Mouse (Mus musculus) midbrain, embryonic 12.5 days (tissue): ENCODE measurements around the gene Crtc2. TPM values are rescaled to one million over a fixed set of nuclear protein-coding genes. Genes with fewer than 3 reads are reported as not detected.

ENCODE experiments used
- ATAC-seq: fragments of 200-750 bp; cut with Nextera tagmentation; 2 replicates; pipeline ENCODE4 v1.8.0; 2017; ENCODE audit warnings: low read depth, moderate TSS enrichment, moderate library complexity; ENCODE audit not compliant: low FRiP score
- H3K27ac ChIP-seq: fragments of 300-500 bp; sonication (generic); replicated peaks from 2 replicates; pipeline ENCODE4 v1.5.1; 2016; ENCODE audit warnings: mild to moderate bottlenecking
- H3K27me3 ChIP-seq: fragments of 300-500 bp; sonication (generic); 2 replicates; pipeline ENCODE4 v1.6.1; 2016; ENCODE audit warnings: mild to moderate bottlenecking
- H3K36me3 ChIP-seq: fragments of 300-500 bp; sonication (generic); 2 replicates; pipeline ENCODE4 v1.6.1; 2016
- H3K4me1 ChIP-seq: fragments of 300-500 bp; sonication (generic); 2 replicates; pipeline ENCODE4 v1.6.1; 2016
- H3K4me2 ChIP-seq: fragments of 300-500 bp; sonication (generic); replicated peaks from 2 replicates; pipeline ENCODE4 v1.6.1; 2016; ENCODE audit warnings: mild to moderate bottlenecking, moderate library complexity
- H3K4me3 ChIP-seq: fragments of 300-500 bp; sonication (generic); 2 replicates; pipeline ENCODE4 v1.5.1; 2016; ENCODE audit warnings: mild to moderate bottlenecking
- H3K9ac ChIP-seq: fragments of 300-500 bp; sonication (generic); replicated peaks from 2 replicates; pipeline ENCODE4 v1.6.1; 2016; ENCODE audit warnings: mild to moderate bottlenecking, moderate library complexity
- H3K9me3 ChIP-seq: fragments of 300-500 bp; sonication (generic); 2 replicates; pipeline ENCODE4 v1.6.1; 2016; ENCODE audit warnings: mild to moderate bottlenecking
- WGBS: fragments of 180-500 bp; shearing (Covaris S2); methylation state at CpG from one replicate; pipeline ENCODE4 v1.1.7; 2016; 5-methylcytosine and 5-hydroxymethylcytosine counted together
- polyA plus RNA-seq: library from polyadenylated mRNA; unstranded; fragments of >200 nt; fragmentation: Nextera tagmentation; extraction: Ambion mirVana; gene quantifications from 2 replicates; pipeline ENCODE4 v1.2.1, GENCODE M21; 2016

Crtc2 gene
- polyA plus RNA-seq, 1 experiment from 2014 or later: 21.5 TPM

GRCm38 (mm10) chr3:90220531-90220951 is 33.4 kb upstream of the Crtc2 start:
- no peaks in the 10 kb centered on the region for H3K9me3 ChIP-seq
- H3K4me2 ChIP-seq: peak overlapping the region; percentile 68
- ATAC-seq: peak; percentile 73
- no peaks in the 10 kb centered on the region for H3K27me3 ChIP-seq
- peaks cover 20% of the 10 kb centered on the region for H3K4me1 ChIP-seq
- peak overlapping the region; percentile 69 for H3K27ac ChIP-seq
- peak overlapping the region; percentile 45 for H3K4me3 ChIP-seq
- 0 out of 2 replicates have a peak, but pooled peaks cover 5% of the 10 kb centered on the region for H3K36me3 ChIP-seq
- peak overlapping the region; percentile 48 for H3K9ac ChIP-seq
- WGBS: under 1% methylated on average over 20 of the region's 20 CpGs

- peak overlapping the region; percentile 48 for H3K9ac ChIP-seq
- peaks cover 20% of the 10 kb centered on the region for H3K4me1 ChIP-seq
- H3K4me3 ChIP-seq: peak overlapping the region; percentile 45
- no peaks in the 10 kb centered on the region for H3K9me3 ChIP-seq
- H3K36me3 ChIP-seq: 0 out of 2 replicates have a peak, but pooled peaks cover 5% of the 10 kb centered on the region
- H3K4me2 ChIP-seq: peak overlapping the region; percentile 68
- 24% methylated on average over 5 of the region's 5 CpGs for WGBS
- no peaks in the 10 kb centered on the region for H3K27me3 ChIP-seq
- no peak for ATAC-seq
- H3K27ac ChIP-seq: no peak overlapping the region
These were observed 32.8 kb upstream of the Crtc2 start for GRCm38 (mm10) chr3:90221123-90221522.

- no peak overlapping the region for H3K4me3 ChIP-seq
- H3K4me1 ChIP-seq: peaks cover 20% of the 10 kb centered on the region
- no peak overlapping the region for H3K4me2 ChIP-seq
- no peaks in the 10 kb centered on the region for H3K27me3 ChIP-seq
- no peak overlapping the region for H3K9ac ChIP-seq
- H3K27ac ChIP-seq: no peak overlapping the region
- no peaks in the 10 kb centered on the region for H3K9me3 ChIP-seq
- WGBS: 84% methylated on average over 4 of the region's 4 CpGs
- no peak for ATAC-seq
- 0 out of 2 replicates have a peak, but pooled peaks cover 5% of the 10 kb centered on the region for H3K36me3 ChIP-seq
These were observed 31.5 kb upstream of the Crtc2 start for GRCm38 (mm10) chr3:90222455-90222854.

GRCm38 (mm10) chr3:90222941-90223340 is 31.0 kb upstream of the Crtc2 start:
- Histone ChIP-seq H3K36me3 (0 out of 2 replicates have a peak, but pooled peaks cover 5% of the 10 kb centered on the region), H3K4me1 (peaks cover 20% of the 10 kb centered on the region), H3K4me2 (no peak overlapping the region), H3K9ac (no peak overlapping the region), H3K27me3 (no peaks in the 10 kb centered on the region), H3K4me3 (no peak overlapping the region), H3K27ac (no peak overlapping the region), H3K9me3 (no peaks in the 10 kb centered on the region)
- 92% methylated on average over 3 of the region's 3 CpGs for WGBS
- no peak for ATAC-seq

GRCm38 (mm10) chr3:90224331-90224730 is 29.6 kb upstream of the Crtc2 start:
- H3K36me3 ChIP-seq: 0 out of 2 replicates have a peak, but pooled peaks cover 5% of the 10 kb centered on the region
- 87% methylated on average over 10 of the region's 10 CpGs for WGBS
- no peak for ATAC-seq

GRCm38 (mm10) chr3:90231075-90231474 is 22.9 kb upstream of the Crtc2 start:
- peaks cover 22% of the 10 kb centered on the region for H3K36me3 ChIP-seq
- H3K9ac ChIP-seq: 0 out of 2 replicates have a peak overlapping the region, but pooled peaks have one; percentile 80
- peak overlapping the region; percentile 80 for H3K4me3 ChIP-seq
- H3K4me2 ChIP-seq: peak overlapping the region; percentile 89
- 16% methylated on average over 8 of the region's 8 CpGs for WGBS
- no peaks in the 10 kb centered on the region; the same call in 1 of the 2 replicates for H3K27me3 ChIP-seq
- ATAC-seq: no peak; the same call in 1 of the 2 replicates
- H3K27ac ChIP-seq: peak overlapping the region; percentile 85
- H3K9me3 ChIP-seq: no peaks in the 10 kb centered on the region
- peaks cover 11% of the 10 kb centered on the region for H3K4me1 ChIP-seq

More at GRCm38 (mm10) chr3:90224331-90224730, 29.6 kb upstream of the Crtc2 start:
- H3K4me3 ChIP-seq: no peak overlapping the region
- no peaks in the 10 kb centered on the region for H3K9me3 ChIP-seq
- no peaks in the 10 kb centered on the region; the same call in 1 of the 2 replicates for H3K27me3 ChIP-seq
- H3K9ac ChIP-seq: no peak overlapping the region
- no peak overlapping the region for H3K4me2 ChIP-seq
- H3K4me1 ChIP-seq: peaks cover 20% of the 10 kb centered on the region
- no peak overlapping the region for H3K27ac ChIP-seq

- Histone ChIP-seq H3K4me2 (peak within 1 kb of the TSS; percentile 89), H3K36me3 (peaks cover 28% of the 10 kb centered on the region), H3K27ac (peak within 1 kb of the TSS; percentile 85), H3K9me3 (no peaks in the 10 kb centered on the region), H3K4me1 (peaks cover 11% of the 10 kb centered on the region), H3K27me3 (no peaks in the 10 kb centered on the region; the same call in 1 of the 2 replicates), H3K4me3 (peak within 1 kb of the TSS; percentile 80), H3K9ac (peak within 1 kb of the TSS; percentile 80)
- ATAC-seq: peak; percentile 98
- under 1% methylated on average over 61 of the region's 61 CpGs for WGBS
These were observed 22.2 kb upstream of the Crtc2 start, which contains the start of gene Jtb for GRCm38 (mm10) chr3:90231507-90232333. Gene Jtb, plus strand, starts transcription at chr3:90231597.

- Histone ChIP-seq H3K4me1 (peaks cover 13% of the 10 kb centered on the region), H3K36me3 (peaks cover 8% of the 10 kb centered on the region; the same call in 1 of the 2 replicates), H3K27ac (no peak overlapping the region), H3K4me3 (no peak overlapping the region), H3K27me3 (no peaks in the 10 kb centered on the region; the same call in 1 of the 2 replicates), H3K9ac (no peak overlapping the region), H3K9me3 (no peaks in the 10 kb centered on the region), H3K4me2 (no peak overlapping the region)
- 97% methylated on average over 2 of the region's 2 CpGs for WGBS
- no peak for ATAC-seq
These were observed 12.7 kb upstream of the Crtc2 start for GRCm38 (mm10) chr3:90241251-90241650.

- no peak overlapping the region for H3K4me3 ChIP-seq
- H3K36me3 ChIP-seq: peaks cover 3% of the 10 kb centered on the region; the same call in 1 of the 2 replicates
- peaks cover 13% of the 10 kb centered on the region for H3K4me1 ChIP-seq
- H3K9me3 ChIP-seq: no peaks in the 10 kb centered on the region
- WGBS: 88% methylated on average over 10 of the region's 10 CpGs
- no peak for ATAC-seq
- no peak overlapping the region for H3K9ac ChIP-seq
- H3K27me3 ChIP-seq: no peaks in the 10 kb centered on the region; the same call in 1 of the 2 replicates
- H3K27ac ChIP-seq: no peak overlapping the region
- no peak overlapping the region for H3K4me2 ChIP-seq
These were observed 12.1 kb upstream of the Crtc2 start for GRCm38 (mm10) chr3:90241669-90242358.

GRCm38 (mm10) chr3:90242984-90243775 is 10.8 kb upstream of the Crtc2 start, which contains the start of gene Creb3l4:
Gene Creb3l4, minus strand, starts transcription at chr3:90243512.
- no peaks in the 10 kb centered on the region; the same call in 1 of the 2 replicates for H3K27me3 ChIP-seq
- ATAC-seq: peak; percentile 75

GRCm38 (mm10) chr3:90245406-90245805 is 8.6 kb upstream of the Crtc2 start:
- WGBS: 77% methylated on average over 2 of the region's 2 CpGs
- Histone ChIP-seq H3K4me2 (no peak overlapping the region), H3K36me3 (peaks cover 1% of the 10 kb centered on the region; the same call in 1 of the 2 replicates), H3K27me3 (no peaks in the 10 kb centered on the region; the same call in 1 of the 2 replicates), H3K27ac (no peak overlapping the region), H3K9me3 (no peaks in the 10 kb centered on the region), H3K9ac (no peak overlapping the region), H3K4me1 (peaks cover 30% of the 10 kb centered on the region), H3K4me3 (no peak overlapping the region)
- ATAC-seq: no peak

More at GRCm38 (mm10) chr3:90242984-90243775, 10.8 kb upstream of the Crtc2 start, which contains the start of gene Creb3l4:
- Histone ChIP-seq H3K9me3 (no peaks in the 10 kb centered on the region), H3K9ac (0 out of 2 replicates have a peak within 1 kb of the TSS, but pooled peaks have one; percentile 24), H3K27ac (0 out of 2 replicates have a peak within 1 kb of the TSS, but pooled peaks have one; percentile 39), H3K36me3 (no peaks in the 10 kb centered on the region), H3K4me2 (peak within 1 kb of the TSS; percentile 65), H3K4me1 (peaks cover 17% of the 10 kb centered on the region), H3K4me3 (peak within 1 kb of the TSS; percentile 34)
- WGBS: 2% methylated on average over 19 of the region's 19 CpGs
